Mouse (Mus musculus): ENCODE results near the gene Acin1.

Gene Acin1

GRCm38 (mm10) chr14:54603686-54604085 is 83.0 kb downstream of the Acin1 start:
- DNase-seq = peak in 1 of 2 experiments; percentile 24

- DNase-seq = peak; percentile 97 to 98
Measured at GRCm38 (mm10) chr14:54603038-54603654, 83.6 kb downstream of the Acin1 start.

GRCm38 (mm10) chr14:54602613-54603012 is 84.1 kb downstream of the Acin1 start:
- DNase-seq = peak in 1 of 2 experiments; percentile 21

- DNase-seq = no peak
Measured at GRCm38 (mm10) chr14:54601601-54602000, 85.1 kb downstream of the Acin1 start.

- no peak for DNase-seq
Measured at GRCm38 (mm10) chr14:54597084-54597483, 89.6 kb downstream of the Acin1 start.

GRCm38 (mm10) chr14:54594631-54595414 is 91.9 kb downstream of the Acin1 start:
- DNase-seq = no peak

- no peak for DNase-seq
Measured at GRCm38 (mm10) chr14:54594055-54594454, 92.7 kb downstream of the Acin1 start.

- peak in 1 of 2 experiments; percentile 41 for DNase-seq
Measured at GRCm38 (mm10) chr14:54592319-54592934, 94.3 kb downstream of the Acin1 start.
